Mouse (Mus musculus) G1E-ER4 (cell line): ENCODE measurements around the gene Ophn1. TPM values are rescaled to one million over a fixed set of nuclear protein-coding genes. Genes with fewer than 3 reads are reported as not detected.

ENCODE experiments used
- GATA1 ChIP-seq: IDR thresholded peaks from one replicate; pipeline ENCODE4 v1.8.0; 2012; ENCODE audit warnings: low read length, inconsistent platforms
- polyA plus RNA-seq: library from polyadenylated mRNA; stranded (reverse); fragments of >175 nt; gene quantifications from 2 replicates; pipeline ENCODE4 v1.2.3, GENCODE M21; 2012

Ophn1 gene
- polyA plus RNA-seq, 1 experiment, result not detected

GRCm38 (mm10) chrX:98869735-98870134 lies 21.1 kb downstream of the Ophn1 start:
- TF ChIP-seq GATA1, result no peak

- TF ChIP-seq GATA1, result no peak
Measured at GRCm38 (mm10) chrX:98869165-98869564, 21.7 kb downstream of the Ophn1 start.

- no peak for TF ChIP-seq GATA1
Measured at GRCm38 (mm10) chrX:98860167-98860566, 30.7 kb downstream of the Ophn1 start.

- TF ChIP-seq GATA1, result no peak
Measured at GRCm38 (mm10) chrX:98856046-98856445, 34.8 kb downstream of the Ophn1 start.

DNA sequence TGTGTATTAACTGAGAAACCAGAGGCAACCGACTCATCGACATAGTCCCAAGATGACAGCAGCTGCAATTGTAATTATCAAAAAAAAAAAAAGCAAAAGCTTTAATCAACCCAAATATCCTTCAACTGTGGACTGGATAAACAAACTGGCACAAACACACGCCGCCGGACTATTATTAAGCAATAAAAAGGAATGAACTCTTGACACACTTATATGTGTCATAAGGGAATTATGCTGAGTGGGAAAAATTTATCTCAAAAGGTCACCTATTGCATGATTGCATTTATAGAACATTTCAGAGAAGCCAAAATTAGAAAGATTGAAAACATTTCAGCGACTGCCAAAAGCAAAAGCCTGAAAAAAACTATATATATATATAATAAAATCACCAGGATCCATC lies 40.0 kb downstream of the Ophn1 start:
- TF ChIP-seq GATA1, result no peak

DNA sequence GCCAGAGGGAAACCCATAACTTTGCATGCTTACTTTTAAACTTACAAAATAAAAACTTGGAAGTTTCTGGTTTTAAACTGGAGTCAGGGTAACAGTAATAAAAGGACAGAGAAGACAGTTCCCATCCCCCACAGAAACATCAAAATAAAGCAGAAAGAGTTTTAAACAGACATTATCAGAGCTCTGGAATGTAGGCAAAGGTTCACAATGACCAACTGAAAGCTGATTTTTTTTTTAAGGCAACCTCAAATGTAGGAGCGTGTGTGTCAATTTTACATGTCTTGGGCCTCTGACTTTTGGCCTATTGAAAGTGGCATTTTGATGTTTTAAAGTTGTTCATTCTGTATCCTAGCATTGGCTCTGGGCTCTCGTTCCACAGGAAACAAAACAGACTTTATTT lies 49.2 kb downstream of the Ophn1 start:
- TF ChIP-seq GATA1, result no peak

DNA sequence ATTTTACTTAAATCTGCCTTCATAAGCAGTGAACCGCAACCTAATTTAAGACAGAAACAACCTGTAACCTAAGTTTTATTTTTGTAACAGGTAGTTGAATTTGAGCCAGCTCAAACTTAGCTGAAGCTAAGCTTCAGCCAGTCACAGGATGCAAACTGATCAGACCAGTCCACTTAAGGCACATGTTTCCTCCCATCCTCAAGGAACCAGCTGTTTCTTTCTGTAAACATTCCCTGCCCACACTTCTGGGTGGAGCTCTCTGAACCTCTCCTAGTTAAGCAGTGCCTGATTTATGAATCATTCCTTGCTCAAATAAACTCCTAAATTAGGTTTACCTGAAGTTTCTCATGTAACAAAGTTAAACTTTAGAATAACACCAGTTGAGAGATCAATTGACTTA lies 54.8 kb downstream of the Ophn1 start:
- no peak for TF ChIP-seq GATA1

DNA sequence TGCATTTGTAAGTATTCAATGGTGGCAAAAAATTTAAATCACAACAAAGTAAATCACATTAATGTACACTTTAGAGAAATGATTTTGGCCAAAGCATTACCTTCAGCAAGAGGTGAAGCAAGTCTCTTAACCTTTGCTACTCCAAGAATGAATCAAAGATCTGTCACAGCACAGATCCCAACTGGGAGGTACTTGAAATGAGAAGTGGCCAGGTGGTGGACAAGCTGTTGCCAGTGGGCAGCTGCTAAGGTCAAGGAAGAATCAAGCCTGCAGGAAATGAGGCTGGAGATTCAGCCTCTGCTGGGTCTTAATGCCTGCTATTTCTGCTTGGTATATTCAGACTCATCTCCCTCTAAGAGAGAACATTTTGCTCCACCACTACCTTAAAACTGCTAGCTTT lies 87.0 kb downstream of the Ophn1 start:
- no peak for TF ChIP-seq GATA1

DNA sequence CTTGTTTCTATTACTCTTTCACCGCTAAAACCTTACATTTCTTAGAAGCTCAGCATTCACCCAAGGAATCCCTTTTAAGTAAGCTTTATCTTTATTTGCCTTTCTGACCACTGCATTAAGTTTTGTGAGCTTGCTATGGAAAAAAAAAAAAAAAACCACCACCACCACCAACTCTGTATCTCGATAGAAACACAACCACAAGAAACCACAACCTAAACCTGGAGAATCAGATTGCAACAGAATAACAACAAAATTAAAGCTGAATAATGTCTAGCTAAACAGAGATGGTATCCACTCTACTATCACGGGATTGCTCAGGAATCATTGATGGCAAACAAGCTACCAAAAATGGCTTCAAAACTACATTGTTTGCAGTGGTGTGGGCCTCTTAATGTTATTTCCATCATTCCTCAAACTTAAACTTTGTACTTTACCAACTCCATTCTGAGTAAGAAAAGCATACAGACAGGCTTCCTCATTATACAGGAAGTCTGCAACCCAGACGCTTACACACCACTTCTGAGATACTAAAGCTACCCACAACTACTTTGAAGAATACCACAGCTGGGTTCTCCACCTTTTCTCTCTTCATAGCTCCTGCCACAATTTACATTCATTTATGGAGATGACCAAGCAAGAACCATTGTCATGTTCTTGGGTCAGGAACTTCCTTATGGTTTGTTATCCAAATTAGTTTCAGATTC lies 116.4 kb downstream of the Ophn1 start:
- no peak for TF ChIP-seq GATA1

GRCm38 (mm10) chrX:98755089-98755488 lies 135.7 kb downstream of the Ophn1 start:
- no peak for TF ChIP-seq GATA1

DNA sequence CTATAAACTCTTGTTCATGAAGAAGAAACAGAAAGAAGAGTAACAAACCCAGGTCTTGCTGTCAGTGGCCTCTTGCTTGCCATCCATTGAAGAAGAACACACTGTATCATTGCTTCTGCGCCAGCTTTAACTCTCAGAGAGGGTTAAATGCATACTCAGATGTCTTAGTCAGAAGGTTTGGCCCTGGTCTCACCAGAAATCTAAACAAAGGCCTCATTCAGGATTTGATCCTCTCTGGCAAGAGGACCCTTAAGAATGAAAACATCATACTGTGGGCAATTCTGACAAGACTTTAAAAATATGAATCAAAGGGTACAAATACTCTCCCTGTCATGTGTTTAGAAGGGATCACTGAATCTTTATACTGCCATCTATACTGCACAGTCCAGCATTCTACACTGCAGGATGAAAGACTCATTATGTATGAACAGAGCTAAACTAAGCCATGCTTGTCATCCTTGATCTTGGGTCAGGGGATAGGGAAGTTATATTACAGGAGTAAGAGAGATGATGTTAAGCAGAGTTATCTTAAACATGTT lies 139.5 kb downstream of the Ophn1 start:
- TF ChIP-seq GATA1, result no peak

- no peak for TF ChIP-seq GATA1
Measured at GRCm38 (mm10) chrX:98736758-98737157, 154.1 kb downstream of the Ophn1 start.

- no peak for TF ChIP-seq GATA1
Measured at GRCm38 (mm10) chrX:98722991-98723390, 167.8 kb downstream of the Ophn1 start.

- TF ChIP-seq GATA1, result no peak
Measured at GRCm38 (mm10) chrX:98707766-98708165, 183.1 kb downstream of the Ophn1 start.

- TF ChIP-seq GATA1, result no peak
Measured at GRCm38 (mm10) chrX:98701635-98702034, 189.2 kb downstream of the Ophn1 start.

DNA sequence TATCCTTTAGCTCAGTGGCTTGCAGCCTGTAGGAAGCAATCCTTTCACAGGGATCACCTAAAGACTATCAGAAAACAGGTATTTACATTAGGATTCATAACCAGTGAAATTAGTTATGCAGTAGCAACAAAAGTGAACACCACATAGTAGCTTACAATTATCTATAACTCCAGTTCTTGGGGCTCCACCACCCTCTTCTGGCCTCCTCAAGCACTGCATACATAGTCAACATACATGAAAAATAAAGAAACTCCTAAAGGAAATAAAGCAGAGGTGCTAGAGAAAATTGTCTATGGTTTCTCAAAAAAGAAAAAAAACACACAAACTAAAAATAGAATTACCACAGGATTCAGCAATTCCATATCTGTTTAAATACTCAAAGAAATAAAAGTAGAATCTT lies 208.2 kb downstream of the Ophn1 start:
- TF ChIP-seq GATA1, result no peak

DNA sequence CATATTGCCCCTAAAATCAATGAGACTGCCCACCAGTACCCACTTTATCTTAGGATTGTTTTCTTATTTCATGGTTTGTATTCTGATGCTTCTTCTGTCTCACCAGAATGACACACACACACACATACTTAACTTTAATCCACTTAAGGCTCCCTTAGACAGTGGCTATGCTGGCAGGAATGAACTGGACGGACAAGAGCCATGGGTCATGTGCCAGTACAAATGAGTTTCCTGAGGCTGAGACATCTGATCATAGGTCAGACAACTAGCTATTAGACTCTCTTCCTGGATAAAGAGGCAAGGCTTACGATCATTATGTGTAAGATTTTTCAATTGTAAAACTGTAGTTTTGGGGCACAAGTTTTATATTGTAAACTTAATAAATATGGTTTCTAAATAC lies 209.5 kb downstream of the Ophn1 start:
- no peak for TF ChIP-seq GATA1
